Mouse (Mus musculus): ENCODE data around the gene Zfp322a. TPM values are rescaled to one million over a fixed set of nuclear protein-coding genes. Genes with fewer than 3 reads are reported as not detected.
"Not testable (repeated sequence)": the region's sequence is repeated elsewhere in the genome, so short reads cannot be mapped to it uniquely, and the experiment has no call there.

Gene Zfp322a
- polyA plus RNA-seq, 1 experiment = 47.3 TPM

DNA sequence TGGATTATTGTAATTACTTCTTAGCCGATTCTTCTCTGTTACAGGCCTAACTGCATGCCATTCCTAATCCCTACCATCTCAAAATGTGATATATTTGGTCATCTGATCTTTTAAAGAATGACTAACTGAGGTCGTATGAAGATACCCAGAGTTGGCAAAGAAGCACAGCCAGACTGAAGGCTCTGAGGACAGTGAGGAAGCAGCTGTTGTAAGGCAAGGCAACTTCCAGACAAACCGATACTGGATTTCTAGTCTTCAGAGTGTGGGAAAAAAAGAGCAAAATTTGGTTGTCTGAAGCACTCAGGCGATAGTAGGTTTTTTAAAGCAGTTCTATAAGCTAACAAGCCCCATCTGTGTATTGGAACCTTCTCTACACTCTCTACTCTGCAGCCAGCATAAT lies 7.5 kb downstream of the Zfp322a start:
- H3K4me1 ChIP-seq (ENCODE audit: control insufficient read depth, insufficient read depth, low read length) = no peaks in the 10 kb centered on the region
- no peak overlapping the region for H3K27ac ChIP-seq (ENCODE audit: insufficient read depth, low read length)
- no peaks in the 10 kb centered on the region for H3K27me3 ChIP-seq (ENCODE audit: control insufficient read depth, insufficient read depth, low read length, poor library complexity, severe bottlenecking)
- H3K36me3 ChIP-seq (ENCODE audit: control insufficient read depth, insufficient read depth, low read length, poor library complexity, severe bottlenecking) = peaks cover 36% of the 10 kb centered on the region
- no peaks in the 10 kb centered on the region for H3K9me3 ChIP-seq (replicated peaks; ENCODE audit: control insufficient read depth, insufficient read depth, low read length, poor library complexity, severe bottlenecking)
- no peak overlapping the region for H3K4me3 ChIP-seq (ENCODE audit: low read depth, low read length)
- no peak for TF ChIP-seq CTCF (IDR thresholded peaks at IDR 0.05; ENCODE audit: low read depth, low read length)
- TF ChIP-seq EP300 (IDR thresholded peaks at IDR 0.05; ENCODE audit: insufficient read depth, low read depth, low read length) = no peak
- TF ChIP-seq POLR2A (IDR thresholded peaks at IDR 0.05; ENCODE audit: insufficient read depth, low read length) = no peak
- no peak overlapping the region for H3K9ac ChIP-seq (ENCODE audit: low read depth, poor library complexity, severe bottlenecking)

DNA sequence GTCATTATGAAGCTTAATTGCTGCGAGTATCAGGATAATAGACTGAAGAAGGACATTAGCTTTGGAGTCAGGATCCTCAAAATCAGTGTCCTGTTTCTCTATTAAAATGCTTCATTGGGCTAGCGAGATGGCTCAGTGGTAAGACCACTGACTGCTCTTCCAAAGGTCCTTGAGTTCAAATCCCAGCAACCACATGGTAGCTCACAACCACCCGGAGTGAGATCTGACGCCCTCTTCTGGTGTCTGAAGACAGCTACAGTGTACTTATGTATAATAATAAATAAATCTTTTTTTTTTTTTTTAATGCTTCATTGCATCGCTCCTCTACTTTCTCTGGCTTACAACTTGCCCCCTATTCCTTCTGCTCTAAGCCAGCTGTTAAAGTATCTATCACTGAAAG lies 14.5 kb downstream of the Zfp322a start:
- not testable (repeated sequence) for H3K9ac ChIP-seq (ENCODE audit: low read depth, poor library complexity, severe bottlenecking); H3K4me3 ChIP-seq (ENCODE audit: low read depth, low read length); H3K27me3 ChIP-seq (ENCODE audit: control insufficient read depth, insufficient read depth, low read length, poor library complexity, severe bottlenecking); H3K27ac ChIP-seq (ENCODE audit: insufficient read depth, low read length); H3K9me3 ChIP-seq (replicated peaks; ENCODE audit: control insufficient read depth, insufficient read depth, low read length, poor library complexity, severe bottlenecking); H3K4me1 ChIP-seq (ENCODE audit: control insufficient read depth, insufficient read depth, low read length)
- peaks cover 28% of the 10 kb centered on the region for H3K36me3 ChIP-seq (ENCODE audit: control insufficient read depth, insufficient read depth, low read length, poor library complexity, severe bottlenecking)

DNA sequence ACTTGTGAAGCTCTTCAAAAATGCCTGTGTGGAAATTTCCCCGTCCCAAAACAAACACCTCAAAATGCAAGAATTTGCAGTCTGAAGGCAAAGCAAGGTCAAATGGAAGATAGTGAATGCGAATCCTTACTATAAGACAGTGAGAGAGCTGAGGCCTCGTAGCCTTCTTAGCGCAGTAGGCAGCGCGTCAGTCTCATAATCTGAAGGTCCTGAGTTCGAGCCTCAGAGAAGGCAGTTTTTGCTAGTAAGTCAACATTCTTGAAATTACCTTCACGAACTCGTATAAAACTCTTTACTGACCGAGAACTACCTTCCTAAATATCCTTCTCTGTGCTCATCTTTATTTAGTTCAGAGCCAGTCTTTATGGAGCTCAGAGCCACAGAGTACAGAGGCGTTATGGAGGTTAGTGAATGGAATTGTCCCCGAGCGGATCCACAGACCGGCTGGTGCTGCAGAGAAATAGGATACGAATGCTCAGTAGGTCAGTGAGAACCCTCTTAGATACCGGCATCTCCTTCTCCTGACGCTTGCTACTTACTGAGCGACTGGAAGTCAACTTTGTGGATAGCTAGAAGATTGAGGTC lies 51.6 kb downstream of the Zfp322a start:
- H3K4me3 ChIP-seq (ENCODE audit: low read depth, low read length) = peak overlapping the region; percentile 62
- H3K9ac ChIP-seq (ENCODE audit: low read depth, poor library complexity, severe bottlenecking) = peak overlapping the region; percentile 56
- H3K27ac ChIP-seq (ENCODE audit: insufficient read depth, low read length) = peak overlapping the region; percentile 76
- no peaks in the 10 kb centered on the region for H3K36me3 ChIP-seq (ENCODE audit: control insufficient read depth, insufficient read depth, low read length, poor library complexity, severe bottlenecking)
- no peaks in the 10 kb centered on the region for H3K27me3 ChIP-seq (ENCODE audit: control insufficient read depth, insufficient read depth, low read length, poor library complexity, severe bottlenecking)
- 0 out of 2 replicates have a peak, but pooled peaks have one; percentile 36 for TF ChIP-seq EP300 (IDR thresholded peaks at IDR 0.05; ENCODE audit: insufficient read depth, low read depth, low read length)
- TF ChIP-seq CTCF (IDR thresholded peaks at IDR 0.05; ENCODE audit: low read depth, low read length) = no peak
- H3K9me3 ChIP-seq (replicated peaks; ENCODE audit: control insufficient read depth, insufficient read depth, low read length, poor library complexity, severe bottlenecking) = no peaks in the 10 kb centered on the region
- no peaks in the 10 kb centered on the region for H3K4me1 ChIP-seq (ENCODE audit: control insufficient read depth, insufficient read depth, low read length)

DNA sequence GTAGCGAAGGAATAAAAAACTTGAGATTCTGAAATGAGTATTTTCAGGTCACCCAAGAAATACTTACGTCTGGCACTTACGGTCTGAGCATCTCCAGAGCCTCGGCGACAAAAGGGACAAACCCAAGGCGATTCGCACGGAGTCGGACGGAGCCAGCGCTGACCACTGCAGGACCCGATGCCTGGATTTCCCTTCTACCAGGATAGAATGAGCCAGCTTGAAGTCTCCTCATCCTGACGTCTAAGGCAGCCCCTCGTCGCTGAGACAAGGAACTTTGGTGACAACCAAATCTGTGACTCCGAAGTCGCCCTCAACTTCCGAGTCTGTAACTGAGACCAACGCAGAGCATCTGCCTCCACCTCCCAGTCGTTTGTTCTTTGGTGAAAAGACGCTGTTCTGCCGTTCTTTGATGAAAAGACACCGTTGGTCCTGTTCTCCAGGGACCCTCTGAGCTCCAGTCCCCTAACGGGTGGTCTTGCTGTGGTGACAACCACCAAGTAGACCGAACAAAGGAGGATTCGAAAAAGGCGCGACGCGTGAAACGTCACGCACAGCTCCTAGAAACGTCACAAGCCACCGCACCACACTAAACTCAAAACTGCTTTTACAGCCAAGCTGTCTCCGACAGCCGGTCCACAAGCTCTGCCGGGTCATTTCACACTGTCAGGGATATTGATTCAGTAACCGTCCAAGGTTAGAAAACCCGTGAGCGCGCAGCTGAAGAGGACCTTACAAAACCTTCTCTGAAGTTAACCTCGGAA lies 55.9 kb downstream of the Zfp322a start:
- Histone ChIP-seq H3K27me3 (ENCODE audit: control insufficient read depth, insufficient read depth, low read length, poor library complexity, severe bottlenecking) (no peaks in the 10 kb centered on the region), H3K9me3 (replicated peaks; ENCODE audit: control insufficient read depth, insufficient read depth, low read length, poor library complexity, severe bottlenecking) (no peaks in the 10 kb centered on the region), H3K27ac (ENCODE audit: insufficient read depth, low read length) (no peak overlapping the region), H3K9ac (ENCODE audit: low read depth, poor library complexity, severe bottlenecking) (no peak overlapping the region), H3K4me3 (ENCODE audit: low read depth, low read length) (peak overlapping the region; percentile 22), H3K4me1 (ENCODE audit: control insufficient read depth, insufficient read depth, low read length) (no peaks in the 10 kb centered on the region), H3K36me3 (ENCODE audit: control insufficient read depth, insufficient read depth, low read length, poor library complexity, severe bottlenecking) (no peaks in the 10 kb centered on the region)
- no peak for TF ChIP-seq POLR2A (IDR thresholded peaks at IDR 0.05; ENCODE audit: insufficient read depth, low read length)
- TF ChIP-seq CTCF (IDR thresholded peaks at IDR 0.05; ENCODE audit: low read depth, low read length) = no peak
- TF ChIP-seq EP300 (IDR thresholded peaks at IDR 0.05; ENCODE audit: insufficient read depth, low read depth, low read length) = no peak

DNA sequence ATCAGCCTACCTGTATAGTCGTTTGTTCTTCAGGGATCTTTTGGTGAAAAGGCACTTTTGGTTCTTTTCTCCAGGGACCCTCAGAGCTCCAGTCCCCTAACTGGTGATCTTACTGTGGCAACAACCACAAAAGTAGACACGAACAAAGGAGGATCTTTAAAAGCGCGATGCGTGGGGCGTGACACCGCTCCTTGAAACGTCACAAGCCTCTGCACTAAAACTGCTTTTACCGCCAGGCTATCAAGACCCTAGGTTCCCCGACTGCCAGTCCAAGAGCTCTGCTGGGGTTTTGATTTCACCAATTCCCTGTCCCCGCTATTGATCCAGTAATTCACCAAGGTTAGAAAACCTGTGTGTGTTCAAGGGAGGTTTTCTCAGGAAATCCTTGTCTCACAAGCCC lies 59.0 kb downstream of the Zfp322a start:
- no peaks in the 10 kb centered on the region for H3K4me1 ChIP-seq (ENCODE audit: control insufficient read depth, insufficient read depth, low read length)
- TF ChIP-seq EP300 (IDR thresholded peaks at IDR 0.05; ENCODE audit: insufficient read depth, low read depth, low read length) (no peak), POLR2A (IDR thresholded peaks at IDR 0.05; ENCODE audit: insufficient read depth, low read length) (no peak), CTCF (IDR thresholded peaks at IDR 0.05; ENCODE audit: low read depth, low read length) (no peak)
- no peak overlapping the region for H3K27ac ChIP-seq (ENCODE audit: insufficient read depth, low read length)
- peak overlapping the region; percentile 13 for H3K9ac ChIP-seq (ENCODE audit: low read depth, poor library complexity, severe bottlenecking)
- H3K9me3 ChIP-seq (replicated peaks; ENCODE audit: control insufficient read depth, insufficient read depth, low read length, poor library complexity, severe bottlenecking) = no peaks in the 10 kb centered on the region
- no peaks in the 10 kb centered on the region for H3K36me3 ChIP-seq (ENCODE audit: control insufficient read depth, insufficient read depth, low read length, poor library complexity, severe bottlenecking)
- H3K4me3 ChIP-seq (ENCODE audit: low read depth, low read length) = peak overlapping the region; percentile 45; the same call in 1 of the 2 replicates
- H3K27me3 ChIP-seq (ENCODE audit: control insufficient read depth, insufficient read depth, low read length, poor library complexity, severe bottlenecking) = no peaks in the 10 kb centered on the region

DNA sequence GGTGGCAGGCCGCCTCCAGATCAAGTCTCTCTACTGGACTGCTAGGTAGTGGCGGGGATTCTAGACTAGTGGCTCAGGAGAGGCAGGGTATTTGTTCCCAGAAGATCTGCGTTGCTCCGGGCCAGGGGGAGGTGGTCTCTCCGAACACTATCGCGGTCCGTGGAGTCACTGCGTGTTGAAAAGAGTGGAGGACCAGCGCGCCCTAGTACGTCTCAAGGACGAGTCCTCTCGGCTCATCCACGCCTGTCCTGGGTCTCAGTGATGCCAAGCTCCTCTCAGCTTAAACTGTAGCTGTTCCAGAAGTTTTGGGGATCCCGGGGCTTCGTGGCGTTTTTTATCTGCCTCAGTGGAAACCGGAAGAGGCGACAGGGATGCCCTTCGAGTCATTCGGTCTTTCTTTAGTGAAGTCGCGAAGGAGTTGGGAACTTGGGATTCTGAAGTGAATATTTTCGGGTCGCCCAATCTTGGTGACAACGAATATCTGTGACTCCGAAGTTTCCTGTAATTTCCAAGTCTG lies 59.5 kb downstream of the Zfp322a start:
- H3K27ac ChIP-seq (ENCODE audit: insufficient read depth, low read length) = no peak overlapping the region
- H3K9ac ChIP-seq (ENCODE audit: low read depth, poor library complexity, severe bottlenecking) = peak overlapping the region; percentile 13
- no peaks in the 10 kb centered on the region for H3K9me3 ChIP-seq (replicated peaks; ENCODE audit: control insufficient read depth, insufficient read depth, low read length, poor library complexity, severe bottlenecking)
- TF ChIP-seq POLR2A (IDR thresholded peaks at IDR 0.05; ENCODE audit: insufficient read depth, low read length) = no peak
- no peak for TF ChIP-seq CTCF (IDR thresholded peaks at IDR 0.05; ENCODE audit: low read depth, low read length)
- TF ChIP-seq EP300 (IDR thresholded peaks at IDR 0.05; ENCODE audit: insufficient read depth, low read depth, low read length) = no peak
- no peaks in the 10 kb centered on the region for H3K27me3 ChIP-seq (ENCODE audit: control insufficient read depth, insufficient read depth, low read length, poor library complexity, severe bottlenecking)
- no peaks in the 10 kb centered on the region for H3K4me1 ChIP-seq (ENCODE audit: control insufficient read depth, insufficient read depth, low read length)
- H3K36me3 ChIP-seq (ENCODE audit: control insufficient read depth, insufficient read depth, low read length, poor library complexity, severe bottlenecking) = no peaks in the 10 kb centered on the region
- H3K4me3 ChIP-seq (ENCODE audit: low read depth, low read length) = peak overlapping the region; percentile 78

DNA sequence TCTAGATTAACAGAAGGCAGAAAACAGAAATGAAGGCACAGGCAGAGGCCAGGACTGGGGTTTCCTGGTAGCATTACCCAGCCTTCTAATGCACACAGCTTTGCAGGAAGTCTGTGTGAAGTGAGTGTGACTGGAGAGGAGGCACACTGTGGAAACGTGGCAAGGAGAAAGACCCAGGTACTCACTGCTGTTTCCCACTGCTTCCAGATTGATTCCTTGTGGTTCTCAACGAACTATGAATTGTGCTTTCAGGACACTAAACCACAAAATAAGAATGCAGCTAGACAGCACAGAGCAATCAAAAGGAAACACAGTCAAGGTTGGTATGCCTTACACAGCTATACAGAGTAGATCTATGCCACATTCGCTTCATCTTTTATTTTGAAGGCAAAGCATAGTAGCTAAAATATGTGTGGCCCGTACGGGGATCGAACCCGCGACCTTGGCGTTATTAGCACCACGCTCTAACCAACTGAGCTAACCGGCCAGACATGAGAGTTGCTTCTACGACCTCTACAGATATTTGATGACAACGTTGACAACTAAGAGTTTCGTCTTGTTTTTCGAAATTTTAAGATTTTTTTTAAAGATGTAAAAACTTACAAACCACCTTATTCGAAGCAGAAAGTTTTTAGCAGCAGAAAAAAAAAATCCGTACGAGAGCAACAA lies 60.2 kb downstream of the Zfp322a start:
- not testable (repeated sequence) for H3K27me3 ChIP-seq (ENCODE audit: control insufficient read depth, insufficient read depth, low read length, poor library complexity, severe bottlenecking)

More for the DNA sequence above, 60.2 kb downstream of the Zfp322a start:
- H3K27ac ChIP-seq (ENCODE audit: insufficient read depth, low read length); H3K36me3 ChIP-seq (ENCODE audit: control insufficient read depth, insufficient read depth, low read length, poor library complexity, severe bottlenecking); H3K9me3 ChIP-seq (replicated peaks; ENCODE audit: control insufficient read depth, insufficient read depth, low read length, poor library complexity, severe bottlenecking); H3K4me1 ChIP-seq (ENCODE audit: control insufficient read depth, insufficient read depth, low read length): not testable (repeated sequence)
- H3K4me3 ChIP-seq (ENCODE audit: low read depth, low read length) = peak overlapping the region; percentile 79
- peak overlapping the region; percentile 74 for H3K9ac ChIP-seq (ENCODE audit: low read depth, poor library complexity, severe bottlenecking)

Measured in ES-Bruce4 (cell line).